Mouse (Mus musculus) testis, adult 2 months (tissue): Measurements from ENCODE around the gene Chd3. TPM values are rescaled to one million over a fixed set of nuclear protein-coding genes. Genes with fewer than 3 reads are reported as not detected.
A peak's percentile ranks its signal among the peaks of the same experiment; 100 is the strongest.

Experiments
- H3K27ac ChIP-seq: fragments of 200-500 bp; 2 replicates; pipeline ENCODE4 v1.5.1; 2012; ENCODE audit warnings: low read depth, low read length; ENCODE audit not compliant: control insufficient read depth, insufficient read depth
- H3K27me3 ChIP-seq: fragments of 200-500 bp; 2 replicates; pipeline ENCODE4 v1.6.1; 2012; ENCODE audit warnings: mild to moderate bottlenecking, low read length, moderate library complexity; ENCODE audit not compliant: control insufficient read depth, insufficient read depth
- H3K36me3 ChIP-seq: fragments of 200-500 bp; 2 replicates; pipeline ENCODE4 v1.6.1; 2012; ENCODE audit warnings: mild to moderate bottlenecking, low read length; ENCODE audit not compliant: control insufficient read depth, insufficient read depth
- H3K4me1 ChIP-seq: fragments of 200-500 bp; 2 replicates; pipeline ENCODE4 v1.6.1; 2012; ENCODE audit warnings: low read length; ENCODE audit not compliant: control insufficient read depth, insufficient read depth
- H3K4me3 ChIP-seq: fragments of 200-500 bp; 2 replicates; pipeline ENCODE4 v1.5.1; 2012; ENCODE audit warnings: low read depth, mild to moderate bottlenecking, low read length, moderate library complexity, mixed read lengths; ENCODE audit not compliant: control insufficient read depth
- CTCF ChIP-seq: fragments of 200-500 bp; IDR thresholded peaks from 2 replicates; pipeline ENCODE4 v1.5.1; 2012; ENCODE audit warnings: low read depth, mild to moderate bottlenecking, inconsistent platforms, low read length, moderate library complexity; ENCODE audit not compliant: control insufficient read depth, insufficient read depth, insufficient replicate concordance
- POLR2A ChIP-seq: fragments of 200-500 bp; IDR thresholded peaks from 2 replicates; pipeline ENCODE4 v1.6.1; 2012; ENCODE audit warnings: low read depth, mild to moderate bottlenecking, inconsistent platforms, low read length, moderate library complexity; ENCODE audit not compliant: control insufficient read depth
- polyA plus RNA-seq: library from polyadenylated mRNA; depleted of rRNA; stranded (reverse); fragments of >200 nt; gene quantifications from 2 replicates; pipeline ENCODE4 v1.2.3, GENCODE M21; 2012

Chd3 gene
- polyA plus RNA-seq, 1 experiment: 49.4 TPM

DNA sequence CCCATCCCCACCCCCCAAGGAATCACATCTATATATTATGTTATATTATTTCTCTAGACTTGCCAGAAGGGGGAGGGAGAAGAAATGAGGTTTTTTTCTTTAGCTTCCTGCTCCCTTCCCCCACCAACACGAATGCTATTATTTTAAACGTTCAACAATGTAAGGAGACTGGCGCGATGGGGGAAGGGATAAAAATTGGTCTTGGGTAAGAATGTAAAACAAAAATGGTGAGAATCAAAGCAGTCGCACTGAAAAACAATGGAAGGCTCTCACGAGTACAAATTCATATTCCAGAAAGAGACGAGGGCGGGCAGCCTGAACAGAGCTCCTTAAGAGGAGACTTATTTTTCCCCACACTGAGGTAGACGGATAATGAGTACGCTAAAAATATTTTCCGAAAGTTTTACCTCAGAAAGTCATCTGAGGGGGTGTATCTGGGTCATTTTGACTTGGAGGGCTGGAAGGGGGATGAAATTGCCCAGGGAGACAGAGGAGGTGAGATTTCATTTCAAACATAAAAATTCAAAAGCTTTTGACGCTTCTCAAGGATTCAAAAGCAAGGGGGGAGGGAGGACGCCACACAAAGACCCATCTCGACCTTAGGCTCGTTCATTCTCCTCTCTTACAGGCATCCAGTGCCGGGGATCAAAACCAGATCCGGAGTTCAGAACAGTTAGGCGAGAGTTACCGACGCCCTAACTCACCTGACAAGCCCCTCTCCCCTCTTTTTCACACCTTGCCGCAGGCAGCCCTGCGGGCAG is 2.2 kb downstream of the Chd3 start:
- Histone ChIP-seq H3K4me3 (peak overlapping the region; percentile 35), H3K36me3 (no peaks in the 10 kb centered on the region), H3K4me1 (peaks cover 30% of the 10 kb centered on the region), H3K27me3 (no peaks in the 10 kb centered on the region), H3K27ac (peak overlapping the region; percentile 61)
- TF ChIP-seq POLR2A: no peak
- TF ChIP-seq CTCF: no peak

DNA sequence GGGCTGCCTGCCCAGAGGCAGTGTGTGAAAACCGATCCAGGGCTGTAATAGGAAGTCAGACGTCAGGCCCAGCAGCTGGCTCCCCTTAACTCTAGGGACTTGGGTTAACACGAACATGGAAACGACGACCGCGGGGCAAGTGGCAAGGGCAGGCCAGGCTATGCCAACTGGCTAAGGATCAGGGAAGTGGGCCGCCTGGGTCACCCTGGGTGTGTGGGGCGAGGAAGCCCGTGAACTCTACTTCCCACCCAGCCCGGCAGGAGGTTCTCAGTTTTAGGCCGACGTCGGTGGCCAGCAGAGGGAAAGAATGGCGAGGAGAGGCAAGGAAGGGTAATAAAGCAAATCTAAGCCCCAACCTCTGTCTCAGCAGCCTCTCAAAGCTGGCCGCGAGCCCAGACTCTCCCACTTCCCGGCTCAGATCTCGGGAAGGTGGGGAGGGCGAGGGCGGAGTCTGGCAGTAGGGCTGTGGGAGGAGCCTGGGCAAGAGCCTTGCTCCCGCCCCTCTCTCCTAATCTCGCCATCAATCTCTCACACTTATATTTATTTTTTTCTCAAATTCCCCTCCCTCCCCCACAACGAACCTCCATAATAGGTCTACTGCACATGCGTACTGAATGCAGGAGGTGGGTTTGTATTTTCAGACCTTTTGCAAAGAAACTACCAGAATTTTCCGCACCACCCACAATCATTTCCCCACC is 2.9 kb downstream of the Chd3 start:
- H3K4me1 ChIP-seq: peaks cover 30% of the 10 kb centered on the region
- H3K27ac ChIP-seq: peak overlapping the region; percentile 88
- no peaks in the 10 kb centered on the region for H3K36me3 ChIP-seq
- peak overlapping the region; percentile 75 for H3K4me3 ChIP-seq
- no peaks in the 10 kb centered on the region for H3K27me3 ChIP-seq
- TF ChIP-seq CTCF (no peak), POLR2A (peak; percentile 68)

DNA sequence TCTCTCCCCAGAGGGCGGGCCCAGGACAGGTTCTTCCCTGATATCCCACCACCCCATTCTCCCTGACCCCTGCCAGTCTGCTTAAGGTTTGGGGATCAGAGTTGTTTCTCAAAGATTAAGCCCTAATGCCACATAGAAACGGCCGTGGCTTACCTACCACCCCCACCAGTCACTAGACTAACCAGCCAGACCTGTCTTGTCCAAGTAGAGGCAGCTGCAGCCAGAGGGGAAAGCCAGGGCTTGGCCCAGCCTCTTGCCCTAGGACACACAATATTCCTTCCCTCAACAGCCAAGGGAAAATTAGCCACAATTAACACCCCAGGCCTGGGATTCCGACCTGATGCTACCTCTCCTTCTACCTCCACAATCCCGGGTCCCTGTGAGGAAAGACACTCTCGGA is 3.5 kb downstream of the Chd3 start:
- Histone ChIP-seq H3K27ac (peak overlapping the region; percentile 88), H3K4me1 (peaks cover 30% of the 10 kb centered on the region), H3K4me3 (peak overlapping the region; percentile 75; the same call in 1 of the 2 replicates), H3K36me3 (no peaks in the 10 kb centered on the region), H3K27me3 (no peaks in the 10 kb centered on the region)
- no peak for TF ChIP-seq POLR2A
- TF ChIP-seq CTCF: no peak

DNA sequence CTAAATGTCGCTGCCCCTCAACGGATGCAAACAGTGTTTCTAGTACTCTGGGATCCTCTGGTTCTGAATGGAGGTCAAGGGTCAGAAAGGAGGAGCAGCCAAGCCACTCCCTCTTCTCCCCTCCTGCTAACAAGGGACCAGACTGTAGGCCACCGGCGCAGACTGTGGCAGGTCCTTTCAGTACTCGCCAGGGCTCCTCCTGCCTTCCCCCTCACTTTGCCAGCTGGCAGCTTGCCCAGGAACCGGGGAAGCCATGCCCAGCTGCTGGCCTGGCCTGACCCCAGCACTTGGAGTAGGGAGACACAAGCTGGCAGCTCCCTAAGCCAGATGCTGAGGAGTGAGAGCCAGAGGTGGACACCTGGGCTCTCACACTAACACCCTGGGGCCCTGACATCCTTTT is 4.3 kb downstream of the Chd3 start:
- Histone ChIP-seq H3K27ac (no peak overlapping the region; the same call in 1 of the 2 replicates), H3K4me3 (no peak overlapping the region), H3K27me3 (no peaks in the 10 kb centered on the region), H3K4me1 (peaks cover 30% of the 10 kb centered on the region), H3K36me3 (no peaks in the 10 kb centered on the region; the same call in 1 of the 2 replicates)
- no peak for TF ChIP-seq CTCF
- TF ChIP-seq POLR2A: no peak

DNA sequence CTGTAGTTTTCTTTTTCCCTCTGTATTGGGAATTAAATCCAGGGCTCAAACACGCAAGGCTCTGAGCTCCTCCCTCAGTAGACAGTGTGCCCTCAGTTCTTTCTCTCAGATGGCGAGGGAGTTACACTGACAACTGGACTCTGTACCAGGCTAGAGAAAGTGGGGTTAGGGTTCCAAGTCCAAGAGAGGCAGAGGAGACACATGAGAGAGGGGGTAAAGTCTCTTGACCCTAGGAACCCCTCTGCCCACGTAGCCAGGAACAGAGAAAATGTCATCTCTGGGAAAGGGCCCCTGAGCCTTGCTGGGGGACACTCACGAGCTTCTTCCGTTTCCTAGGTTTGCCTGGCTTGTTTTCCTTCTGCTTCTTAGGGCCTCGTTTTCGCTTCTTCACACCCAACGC is 4.8 kb downstream of the Chd3 start:
- Histone ChIP-seq H3K4me3 (no peak overlapping the region), H3K4me1 (peaks cover 30% of the 10 kb centered on the region), H3K27me3 (no peaks in the 10 kb centered on the region), H3K36me3 (no peaks in the 10 kb centered on the region; the same call in 1 of the 2 replicates), H3K27ac (no peak overlapping the region)
- TF ChIP-seq CTCF: no peak
- TF ChIP-seq POLR2A: no peak

DNA sequence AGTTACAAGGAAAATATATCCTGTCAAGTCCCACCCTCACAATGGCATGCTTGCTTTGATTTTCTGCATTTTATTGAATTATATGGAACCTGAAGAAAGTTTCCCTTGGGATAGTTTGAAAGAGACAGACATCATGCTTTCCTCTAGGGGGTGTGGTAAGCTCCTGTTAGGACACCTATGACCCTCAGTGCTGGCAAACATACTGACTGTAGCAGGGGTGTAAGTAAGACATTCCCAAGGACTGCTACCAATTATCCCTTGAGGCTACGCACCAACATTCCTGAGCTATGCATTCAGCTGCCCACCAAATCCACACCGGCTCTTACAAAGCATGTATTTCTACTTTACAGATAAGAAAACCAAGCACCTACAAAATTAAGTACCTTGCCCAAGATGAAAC is 6.7 kb downstream of the Chd3 start:
- Histone ChIP-seq H3K27me3 (no peaks in the 10 kb centered on the region), H3K36me3 (peaks cover 5% of the 10 kb centered on the region), H3K4me3 (no peak overlapping the region), H3K4me1 (peaks cover 24% of the 10 kb centered on the region), H3K27ac (no peak overlapping the region)
- TF ChIP-seq CTCF: no peak
- no peak for TF ChIP-seq POLR2A

DNA sequence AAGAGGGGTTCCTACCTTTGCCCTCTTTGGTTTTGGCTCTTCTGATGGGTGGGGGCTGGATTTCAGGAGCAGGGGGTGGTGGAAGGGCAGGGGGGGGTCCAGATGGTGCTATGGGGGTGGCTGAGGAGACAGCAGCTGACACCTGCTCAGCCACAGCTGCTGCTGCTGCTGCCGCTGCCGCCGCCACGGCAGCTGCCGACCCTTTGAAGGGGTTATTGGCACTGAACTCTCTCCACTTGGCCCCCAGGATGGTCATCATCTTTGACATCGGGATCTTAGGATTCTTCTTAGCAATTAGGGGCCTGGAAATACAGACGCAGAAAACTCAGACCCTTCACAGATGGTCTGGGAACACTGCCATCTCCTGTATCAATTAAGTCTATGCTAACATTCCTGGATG is 7.2 kb downstream of the Chd3 start:
- no peaks in the 10 kb centered on the region for H3K27me3 ChIP-seq
- no peak overlapping the region for H3K4me3 ChIP-seq
- peaks cover 20% of the 10 kb centered on the region for H3K4me1 ChIP-seq
- peaks cover 5% of the 10 kb centered on the region for H3K36me3 ChIP-seq
- TF ChIP-seq POLR2A (no peak), CTCF (no peak)
- no peak overlapping the region for H3K27ac ChIP-seq
